Mouse (Mus musculus): Measurements from ENCODE around the gene Tex22. TPM values are rescaled to one million over a fixed set of nuclear protein-coding genes. Genes with fewer than 3 reads are reported as not detected.
A peak's percentile ranks its signal among the peaks of the same experiment; 100 is the strongest.

The Tex22 gene
- total RNA-seq, 4 experiments from 2014 or later = not detected

- peak; percentile 36 for DNase-seq (ENCODE audit: low spot score)
These were observed 18.2 kb upstream of the Tex22 start for GRCm38 (mm10) chr12:113056089-113056488.

- no peak for DNase-seq (ENCODE audit: low spot score)
These were observed 14.1 kb upstream of the Tex22 start for GRCm38 (mm10) chr12:113060178-113060577.

GRCm38 (mm10) chr12:113061606-113062005 lies 12.7 kb upstream of the Tex22 start:
- DNase-seq (ENCODE audit: low spot score) = no peak

GRCm38 (mm10) chr12:113062201-113062600 lies 12.1 kb upstream of the Tex22 start:
- no peak for DNase-seq (ENCODE audit: low spot score)

GRCm38 (mm10) chr12:113063700-113064099 lies 10.6 kb upstream of the Tex22 start:
- no peak for DNase-seq (ENCODE audit: low spot score)

GRCm38 (mm10) chr12:113068002-113068401 lies 6.3 kb upstream of the Tex22 start:
- DNase-seq (ENCODE audit: low spot score) = no peak

GRCm38 (mm10) chr12:113069389-113069788 lies 4.9 kb upstream of the Tex22 start:
- DNase-seq (ENCODE audit: low spot score) = no peak

GRCm38 (mm10) chr12:113071321-113071720 lies 3.0 kb upstream of the Tex22 start:
- DNase-seq (ENCODE audit: low spot score) = no peak

- DNase-seq (ENCODE audit: low spot score) = no peak
These were observed 2.5 kb upstream of the Tex22 start for GRCm38 (mm10) chr12:113071827-113072226.

- DNase-seq (ENCODE audit: low spot score) = no peak
These were observed 628 bp upstream of the Tex22 start for GRCm38 (mm10) chr12:113073420-113074328.

GRCm38 (mm10) chr12:113075063-113075454 lies 757 bp downstream of the Tex22 start:
- peak; percentile 85 for DNase-seq (ENCODE audit: low spot score)

- no peak for DNase-seq (ENCODE audit: low spot score)
These were observed 1.2 kb downstream of the Tex22 start for GRCm38 (mm10) chr12:113075486-113075885.

GRCm38 (mm10) chr12:113087276-113087675 lies 13.0 kb downstream of the Tex22 start:
- DNase-seq (ENCODE audit: low spot score) = no peak

GRCm38 (mm10) chr12:113088026-113088425 lies 13.7 kb downstream of the Tex22 start:
- DNase-seq (ENCODE audit: low spot score) = no peak

- DNase-seq (ENCODE audit: low spot score) = no peak
These were observed 14.8 kb downstream of the Tex22 start for GRCm38 (mm10) chr12:113089107-113089506.

GRCm38 (mm10) chr12:113090053-113090452 lies 15.8 kb downstream of the Tex22 start:
- no peak for DNase-seq (ENCODE audit: low spot score)

- DNase-seq (ENCODE audit: low spot score) = no peak
These were observed 22.7 kb downstream of the Tex22 start for GRCm38 (mm10) chr12:113097040-113097439.

GRCm38 (mm10) chr12:113097749-113098281 lies 23.5 kb downstream of the Tex22 start, which contains the start of gene Mta1:
Gene Mta1, plus strand, starts transcription at chr12:113098278.
- DNase-seq (ENCODE audit: low spot score) = no peak

- no peak for DNase-seq (ENCODE audit: low spot score)
These were observed 24.3 kb downstream of the Tex22 start for GRCm38 (mm10) chr12:113098530-113099151.

GRCm38 (mm10) chr12:113099470-113100237 lies 25.4 kb downstream of the Tex22 start:
- no peak for DNase-seq (ENCODE audit: low spot score)

- peak; percentile 53 for DNase-seq (ENCODE audit: low spot score)
These were observed 26.3 kb downstream of the Tex22 start for GRCm38 (mm10) chr12:113100448-113101076.
